Mouse (Mus musculus): ENCODE measurements around the gene Rbm33. TPM values are rescaled to one million over a fixed set of nuclear protein-coding genes. Genes with fewer than 3 reads are reported as not detected.

Gene Rbm33
- total RNA-seq, 2 experiments from 2014 or later, result 33.7 to 39.7 TPM

- intact Hi-C loops (cut with DNase I), result no loop called here
- DNase-seq, result no peak
Observed at GRCm38 (mm10) chr5:28399451-28400115, 82.7 kb downstream of the Rbm33 start.

GRCm38 (mm10) chr5:28402756-28403155 is 85.8 kb downstream of the Rbm33 start:
- no peak for DNase-seq
- intact Hi-C loops (cut with DNase I), result no loop called here

GRCm38 (mm10) chr5:28406662-28407061 is 89.7 kb downstream of the Rbm33 start:
- no peak for DNase-seq
- intact Hi-C loops (cut with DNase I), result no loop called here

GRCm38 (mm10) chr5:28412006-28412685 is 95.2 kb downstream of the Rbm33 start:
- peak; percentile 37 to 40 for DNase-seq
- intact Hi-C loops (cut with DNase I), result no loop called here

- intact Hi-C loops (cut with DNase I), result no loop called here
- peak in 1 of 2 experiments; percentile 45 for DNase-seq
Observed at GRCm38 (mm10) chr5:28413533-28413932, 96.6 kb downstream of the Rbm33 start.

- no peak for DNase-seq
- intact Hi-C loops (cut with DNase I), result no loop called here
Observed at GRCm38 (mm10) chr5:28414076-28414475, 97.2 kb downstream of the Rbm33 start.

GRCm38 (mm10) chr5:28416029-28416428 is 99.1 kb downstream of the Rbm33 start:
- intact Hi-C loops (cut with DNase I), result no loop called here

GRCm38 (mm10) chr5:28418734-28419133 is 101.8 kb downstream of the Rbm33 start:
- DNase-seq, result no peak
- intact Hi-C loops (cut with DNase I), result no loop called here

More at GRCm38 (mm10) chr5:28416029-28416428, 99.1 kb downstream of the Rbm33 start:
- no peak for DNase-seq

- intact Hi-C loops (cut with DNase I), result no loop called here
- DNase-seq, result peak in 1 of 2 experiments; percentile 11
Observed at GRCm38 (mm10) chr5:28419640-28420265, 102.8 kb downstream of the Rbm33 start.

GRCm38 (mm10) chr5:28423781-28424180 is 106.9 kb downstream of the Rbm33 start:
- intact Hi-C loops (cut with DNase I), result no loop called here
- no peak for DNase-seq

GRCm38 (mm10) chr5:28425926-28426325 is 109.0 kb downstream of the Rbm33 start:
- DNase-seq, result no peak
- intact Hi-C loops (cut with DNase I), result no loop called here

GRCm38 (mm10) chr5:28450126-28450890 is 133.4 kb downstream of the Rbm33 start:
- DNase-seq, result no peak
- intact Hi-C loops (cut with DNase I), result loop anchor here (5.0 to 10.0 kb wide), 4 partner anchors 587 to 884 kb away; no protein-coding TSS in a partner anchor

- intact Hi-C loops (cut with DNase I), result loop anchor here (5.0 to 10.0 kb wide), 4 partner anchors 586 to 884 kb away; no protein-coding TSS in a partner anchor
- peak; percentile 77 to 88 for DNase-seq
Observed at GRCm38 (mm10) chr5:28451053-28451638, 134.2 kb downstream of the Rbm33 start.

- no peak for DNase-seq
- intact Hi-C loops (cut with DNase I), result loop anchor here (5.0 to 10.0 kb wide), 4 partner anchors 584 to 882 kb away; no protein-coding TSS in a partner anchor
Observed at GRCm38 (mm10) chr5:28453086-28453485, 136.2 kb downstream of the Rbm33 start.

- intact Hi-C loops (cut with DNase I), result loop anchor here (5.0 to 10.0 kb wide), 4 partner anchors 584 to 881 kb away; no protein-coding TSS in a partner anchor
- no peak for DNase-seq
Observed at GRCm38 (mm10) chr5:28453523-28453922, 136.6 kb downstream of the Rbm33 start.

GRCm38 (mm10) chr5:28454546-28454945 is 137.6 kb downstream of the Rbm33 start:
- DNase-seq, result no peak
- intact Hi-C loops (cut with DNase I), result loop anchor here (5.0 to 10.0 kb wide), 4 partner anchors 583 to 880 kb away; no protein-coding TSS in a partner anchor

- no peak for DNase-seq
- intact Hi-C loops (cut with DNase I), result loop anchor here (10.0 kb wide), 1 partner anchor 879 kb away; no protein-coding TSS in a partner anchor
Observed at GRCm38 (mm10) chr5:28455721-28456120, 138.8 kb downstream of the Rbm33 start.

GRCm38 (mm10) chr5:28456366-28456765 is 139.4 kb downstream of the Rbm33 start:
- DNase-seq, result no peak
- intact Hi-C loops (cut with DNase I), result loop anchor here (10.0 kb wide), 1 partner anchor 878 kb away; no protein-coding TSS in a partner anchor

- DNase-seq, result no peak
- intact Hi-C loops (cut with DNase I), result loop anchor here (10.0 kb wide), 1 partner anchor 877 kb away; no protein-coding TSS in a partner anchor
Observed at GRCm38 (mm10) chr5:28457921-28458641, 141.2 kb downstream of the Rbm33 start.

Measured in heart, postnatal 14 days (tissue).